In genomic region chr11:109008872-109009271, GRCm38 (mm10) we compare ENCODE assay signal across 34 mouse cellular contexts.
"Had no signal": no experiment of that assay in that cellular context is flagged by ENCODE, and none has a peak within 500 bp of the region (broad histone marks: within the 10 kb centered on the region; RNA-seq: fewer than 3 reads in every experiment).

No protein-coding gene starts in this region.

- DNase-seq: heart, postnatal 10 days; heart, postnatal 14 days; heart, postnatal 36 days; kidney, adult 11 months; kidney, adult 18-20 months; kidney, adult 2 months; kidney, adult 8-10 months; kidney, adult 9 months; kidney, postnatal 10 days; kidney, postnatal 14 days; kidney, postnatal 25 days; kidney, postnatal 36 days; kidney, postnatal 4 days; layer of hippocampus, adult 9-11 months; layer of hippocampus, postnatal 36 days had no signal

- H3K4me3 ChIP-seq: heart, embryonic 10.5 days; heart, embryonic 12.5 days; heart, embryonic 13.5 days; heart, embryonic 15.5 days; hindbrain, embryonic 10.5 days; hindbrain, embryonic 12.5 days; hindbrain, embryonic 13.5 days; hindbrain, embryonic 15.5 days; intestine, embryonic 15.5 days; kidney, embryonic 15.5 days; layer of hippocampus, adult 2 months had no signal

- H3K9ac ChIP-seq: heart, embryonic 12.5 days; heart, embryonic 13.5 days; heart, embryonic 15.5 days; hindbrain, embryonic 12.5 days; hindbrain, embryonic 13.5 days; hindbrain, embryonic 14.5 days; hindbrain, embryonic 15.5 days; intestine, embryonic 15.5 days; kidney, embryonic 15.5 days had no signal

- H3K27me3 ChIP-seq: heart, embryonic 12.5 days; heart, embryonic 13.5 days; heart, embryonic 15.5 days; hindbrain, embryonic 12.5 days; hindbrain, embryonic 13.5 days; hindbrain, embryonic 15.5 days; intestine, embryonic 15.5 days; kidney, embryonic 15.5 days had no signal

- H3K9me3 ChIP-seq: heart, embryonic 10.5 days; heart, embryonic 13.5 days; heart, embryonic 15.5 days; hindbrain, embryonic 13.5 days; hindbrain, embryonic 15.5 days; intestine, embryonic 15.5 days; kidney, embryonic 15.5 days had no signal

- H3K27ac ChIP-seq: heart, embryonic 10.5 days; heart, embryonic 13.5 days; heart, embryonic 15.5 days; hindbrain, embryonic 10.5 days; hindbrain, embryonic 12.5 days; hindbrain, embryonic 13.5 days; hindbrain, embryonic 14.5 days; hindbrain, embryonic 15.5 days; hindbrain, postnatal 0 days; intestine, embryonic 15.5 days; kidney, embryonic 15.5 days; kidney, postnatal 0 days; layer of hippocampus, adult 2 months had no signal

- H3K4me1 ChIP-seq: heart, embryonic 10.5 days; heart, embryonic 12.5 days; heart, embryonic 13.5 days; heart, embryonic 15.5 days; hindbrain, embryonic 10.5 days; hindbrain, embryonic 12.5 days; hindbrain, embryonic 13.5 days; hindbrain, embryonic 15.5 days; intestine, embryonic 15.5 days; kidney, embryonic 15.5 days had no signal

- ATAC-seq: hindbrain, embryonic 16.5 days; hindbrain, postnatal 0 days; inflammation-experienced regulatory T-cells, adult 6 months; intestine, embryonic 15.5 days; intestine, embryonic 16.5 days; intestine, postnatal 0 days had no signal

- H3K36me3 ChIP-seq: heart, embryonic 10.5 days; heart, embryonic 12.5 days; heart, embryonic 13.5 days; heart, embryonic 15.5 days; hindbrain, embryonic 10.5 days; hindbrain, embryonic 12.5 days; hindbrain, embryonic 13.5 days; hindbrain, embryonic 15.5 days; intestine, embryonic 15.5 days; kidney, embryonic 15.5 days had no signal

- H3K4me2 ChIP-seq: heart, embryonic 11.5 days; heart, embryonic 12.5 days; heart, embryonic 13.5 days; heart, embryonic 15.5 days; hindbrain, embryonic 12.5 days; hindbrain, embryonic 13.5 days; hindbrain, embryonic 14.5 days; hindbrain, embryonic 15.5 days; intestine, embryonic 15.5 days; kidney, embryonic 15.5 days had no signal
